Mouse (Mus musculus) NIH3T3 (cell line): ENCODE measurements around the gene L3mbtl1.
A peak's percentile ranks its signal among the peaks of the same experiment; 100 is the strongest.

Experiments
- DNase-seq: peaks from one replicate; pipeline ENCODE4 v3.0.0-alpha.2; 2012; ENCODE audit warnings: low read depth

L3mbtl1 gene

DNA sequence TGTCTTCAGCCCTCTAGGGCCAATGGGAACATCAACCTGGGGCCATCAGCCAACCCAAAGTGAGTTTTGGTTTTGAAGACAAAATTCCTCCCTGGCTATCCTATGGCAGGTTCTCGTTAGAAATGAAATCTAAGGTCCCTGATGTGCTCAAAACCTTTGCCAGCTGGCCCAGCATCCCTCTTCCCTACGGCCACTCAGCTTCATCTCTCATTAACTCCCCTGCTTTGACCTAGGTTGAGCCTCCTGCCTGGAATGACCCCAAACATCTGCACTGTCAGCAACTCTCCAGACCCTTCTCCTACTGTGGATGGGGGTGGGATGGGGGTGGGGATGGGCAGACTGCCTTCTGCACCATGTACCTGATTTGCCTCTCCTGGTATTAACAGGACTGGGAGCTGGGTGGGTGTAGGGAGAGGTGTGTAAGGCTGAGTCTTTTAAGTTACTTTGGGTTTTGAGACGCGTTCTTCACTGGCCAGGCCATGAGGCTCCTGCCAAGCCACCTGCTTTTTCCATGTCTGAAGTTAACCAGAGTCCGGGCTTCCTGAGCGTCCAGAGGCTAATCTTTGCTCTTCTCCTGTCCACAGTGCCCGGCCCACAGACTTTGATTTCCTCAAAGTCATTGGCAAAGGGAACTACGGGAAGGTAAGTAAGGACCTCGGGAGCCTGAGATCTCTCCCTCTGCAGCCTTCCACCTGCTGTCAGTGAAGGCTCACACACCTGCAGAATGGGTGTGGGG lies 50.8 kb downstream of the L3mbtl1 start:
- DNase-seq: no peak

DNA sequence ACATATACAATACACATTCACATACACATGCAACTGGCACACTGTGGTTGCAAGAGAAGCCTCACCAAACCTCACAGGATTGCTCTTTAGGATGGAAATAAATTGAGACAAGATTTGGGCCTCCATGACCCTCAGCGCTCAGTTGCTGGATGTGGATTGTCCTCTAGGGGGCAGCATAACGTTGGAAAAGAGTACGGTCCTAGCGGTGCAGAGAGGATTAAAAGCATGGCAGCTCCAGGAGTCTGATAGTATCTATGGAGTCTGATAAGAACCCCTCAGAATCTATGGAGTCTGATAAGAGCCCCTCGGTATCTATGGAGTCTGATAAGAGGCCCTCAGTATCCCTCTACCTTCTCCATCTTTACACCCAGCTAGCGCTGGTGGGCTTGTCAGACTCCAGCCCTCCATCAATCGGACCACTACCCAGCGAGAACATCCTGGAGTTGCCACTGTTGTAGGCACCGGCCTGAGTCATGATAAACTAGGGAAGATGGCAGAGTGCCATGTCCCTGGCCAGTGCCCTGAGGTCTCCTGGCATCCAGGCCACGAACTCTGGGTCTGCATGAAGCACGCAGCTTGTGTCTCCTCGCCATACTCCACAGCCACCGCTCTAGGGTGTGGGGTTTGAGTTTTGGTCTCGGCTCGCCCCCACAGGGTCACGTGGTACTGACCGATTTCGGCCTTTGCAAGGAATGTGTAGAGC lies 55.4 kb downstream of the L3mbtl1 start:
- DNase-seq: peak; percentile 72

DNA sequence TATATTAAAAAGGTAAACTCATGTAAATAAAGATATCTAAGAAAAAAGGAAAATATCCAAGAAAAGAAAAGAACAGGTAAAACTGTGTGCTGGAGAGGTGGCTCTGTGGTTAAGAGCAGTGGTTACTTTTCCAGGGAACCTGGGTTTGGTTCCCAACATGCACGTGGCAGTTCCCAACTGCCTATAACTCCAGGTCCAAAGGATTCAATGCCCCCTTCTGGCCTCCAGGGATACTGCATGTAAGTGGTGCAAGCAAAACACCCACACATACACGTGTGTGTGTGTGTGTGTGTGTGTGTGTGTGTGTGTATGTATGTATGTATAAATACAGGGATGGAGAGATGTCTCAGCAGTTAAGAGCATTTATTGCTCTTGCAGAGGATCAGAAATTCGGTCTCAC lies 56.5 kb downstream of the L3mbtl1 start:
- peak; percentile 76 for DNase-seq

DNA sequence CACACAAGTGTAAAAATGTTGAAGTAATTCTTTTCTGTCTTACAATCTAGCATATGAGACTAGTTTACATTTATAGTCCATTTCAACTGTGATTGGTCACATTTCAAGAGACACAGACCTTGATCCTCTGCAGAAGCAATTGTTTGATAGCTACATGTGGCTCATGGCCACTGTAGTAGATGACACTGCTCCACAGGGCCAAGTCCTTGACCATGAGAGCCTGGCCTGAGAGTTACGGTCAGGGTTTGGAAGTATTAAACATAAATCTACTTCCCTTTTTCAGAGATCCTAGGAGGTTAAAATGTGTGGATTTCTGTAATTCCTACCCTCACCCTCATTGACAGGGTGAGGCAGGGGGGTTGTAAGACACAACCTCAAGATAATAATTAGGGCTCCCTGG lies 57.8 kb downstream of the L3mbtl1 start:
- no peak for DNase-seq

DNA sequence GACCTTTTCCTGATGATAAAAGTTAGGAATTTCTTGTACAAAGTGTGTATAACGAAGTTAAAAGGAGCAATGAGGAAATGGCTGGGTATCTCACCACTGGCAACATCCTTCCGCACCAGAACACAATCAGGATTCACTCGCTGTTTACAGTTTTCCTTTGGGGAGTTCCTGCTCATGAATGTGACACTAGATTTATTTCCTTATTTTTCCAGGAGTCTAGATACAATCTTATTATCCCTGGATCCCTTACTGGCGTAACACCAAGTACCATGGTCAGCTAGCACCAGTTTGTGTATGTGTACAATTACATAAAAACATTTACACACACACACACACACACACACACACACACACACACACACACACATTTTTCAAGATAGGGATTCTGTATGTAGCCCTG lies 64.0 kb downstream of the L3mbtl1 start:
- DNase-seq: no peak

DNA sequence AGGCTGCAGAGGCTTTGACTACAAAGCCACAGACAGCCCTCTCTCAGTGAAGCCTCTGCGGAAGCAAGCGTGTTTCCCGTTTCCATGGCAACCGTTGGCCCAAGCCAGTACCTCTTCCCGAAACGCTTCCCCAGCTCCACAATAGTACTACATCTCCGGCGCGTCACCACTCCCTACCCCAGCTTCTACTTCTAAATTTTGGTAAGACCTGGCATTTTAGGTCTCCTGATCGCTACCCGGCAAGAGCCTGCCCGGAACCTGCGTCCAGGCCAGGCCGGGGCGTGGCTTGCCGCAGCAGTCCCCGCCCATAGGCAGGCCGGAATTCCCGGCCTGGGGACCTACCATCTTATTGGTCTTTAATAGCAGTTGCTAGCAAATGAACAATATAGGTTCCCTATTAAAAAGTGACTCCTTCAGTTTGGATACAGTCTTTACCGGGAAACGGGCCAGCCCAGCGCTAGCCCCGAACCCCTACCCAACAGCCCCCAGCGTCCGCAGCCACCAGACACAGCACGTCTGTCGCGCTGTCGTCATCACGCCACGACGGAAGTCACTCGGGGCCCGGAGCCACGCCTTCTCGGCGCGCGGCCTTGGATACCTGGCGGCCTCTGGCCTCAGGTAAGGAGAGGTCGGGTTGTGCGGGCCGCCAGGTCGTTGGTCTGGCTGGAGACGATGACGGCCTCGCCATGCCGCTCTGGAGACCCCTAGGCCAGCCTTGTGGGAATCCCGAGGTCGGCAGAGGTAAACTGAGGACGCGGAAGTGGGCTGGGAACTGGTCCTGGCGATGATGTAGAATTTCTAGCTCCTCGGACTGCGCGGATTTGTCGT lies 73.9 kb downstream of the L3mbtl1 start, which contains the start of gene Ift52:
Ift52 (plus strand) TSS at position 439 of the 828 bp plus-strand sequence.
- peak; percentile 93 for DNase-seq
